Mouse (Mus musculus) left cerebral cortex, adult 2 months (tissue): ENCODE measurements around the gene Polr3k. TPM values are rescaled to one million over a fixed set of nuclear protein-coding genes. Genes with fewer than 3 reads are reported as not detected.

Source experiments
- DNase-seq, 2 experiments: peaks; one replicate each; pipeline ENCODE4 v3.0.0; 2021 to 2022; ENCODE audit warnings: low spot score in 2 of 2, mixed read lengths in 1 of 2; ENCODE audit errors: extremely low spot score in 1 of 2
- H3K27ac ChIP-seq: fragments of 200-600 bp; 2 replicates; pipeline ENCODE4 v1.8.1; 2022
- H3K4me3 ChIP-seq: fragments of 200-600 bp; 2 replicates; pipeline ENCODE4 v1.8.1; 2022
- CTCF ChIP-seq: fragments of 200-600 bp; IDR thresholded peaks from 2 replicates; pipeline ENCODE4 v1.8.1; 2022; ENCODE audit warnings: antibody characterized with exemption, mild to moderate bottlenecking, moderate library complexity
- intact Hi-C: fragments of 180-260 bp; cut with DNase I; formaldehyde crosslinking; loops from one replicate; pipeline ENCODE4 v1.15.1; 2025
- long read RNA-seq, 2 experiments: library from polyadenylated mRNA; stranded (forward); transcript quantifications; one replicate each; pipeline ENCODE4 v2.0.0; 2021; ENCODE audit warnings: borderline mapping rate in 2 of 2
- total RNA-seq, 2 experiments: library from RNA; stranded (reverse); gene quantifications; 2 replicates each; pipeline ENCODE4 v1.2.3; 2021

Gene Polr3k
- total RNA-seq, result 10 to 100 TPM; 29.5 to 30.9 TPM
- long read RNA-seq, experiment 1, transcript Polr3k-201 (3 exons, 2,948 nt), result major isoform, 47 of 48 reads
- long read RNA-seq, experiment 1, partial matches to known transcripts, result 0 of 48 reads
- long read RNA-seq, experiment 1, other reads (novel, unspliced or antisense), result 1 of 48 reads
- long read RNA-seq, experiment 2, transcript Polr3k-201 (3 exons, 2,948 nt), result major isoform, 29 of 29 reads
- long read RNA-seq, experiment 2, partial matches to known transcripts, result 0 of 29 reads
- long read RNA-seq, experiment 2, other reads (novel, unspliced or antisense), result 0 of 29 reads

GRCm38 (mm10) chr2:181863791-181864535 is at the start of gene Polr3k:
Polr3k (plus strand) TSS chr2:181864337.
- no peak for TF ChIP-seq CTCF
- intact Hi-C loops, result no loop called here
- Histone ChIP-seq H3K27ac (peak within 1 kb of the TSS; percentile 83), H3K4me3 (peak within 1 kb of the TSS; percentile 77)
- DNase-seq, result peak; percentile 95

- TF ChIP-seq CTCF, result no peak
Observed at GRCm38 (mm10) chr2:181829032-181829650, 35.0 kb upstream of the Polr3k start.

DNA sequence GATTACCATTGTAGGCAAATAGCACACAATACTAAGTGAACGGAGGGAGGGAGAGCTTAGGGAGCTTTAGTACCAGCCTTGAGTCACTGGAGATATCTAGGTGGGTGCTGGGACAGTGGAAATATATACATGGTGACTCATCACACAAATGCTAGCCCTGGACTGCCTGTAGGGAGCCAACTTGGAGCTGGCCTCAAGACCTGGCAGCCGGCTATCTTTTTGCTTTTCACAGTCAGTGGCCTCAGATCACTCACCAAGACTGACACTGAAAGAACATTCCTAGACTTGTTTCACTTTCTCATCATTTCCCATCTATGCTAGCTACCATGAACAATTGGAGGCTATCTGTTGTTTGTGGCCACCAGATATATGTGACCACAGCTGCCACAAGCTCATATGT is 31.4 kb upstream of the Polr3k start:
- intact Hi-C loops, result loop anchor here (10.0 kb wide), 1 partner anchor 108 kb away; no protein-coding TSS in a partner anchor
- no peak for DNase-seq
- Histone ChIP-seq H3K4me3 (no peak overlapping the region), H3K27ac (no peak overlapping the region)
- TF ChIP-seq CTCF, result no peak

More at GRCm38 (mm10) chr2:181829032-181829650, 35.0 kb upstream of the Polr3k start:
- H3K4me3 ChIP-seq, result no peak overlapping the region
- intact Hi-C loops, result no loop called here
- no peak overlapping the region for H3K27ac ChIP-seq
- no peak for DNase-seq

GRCm38 (mm10) chr2:181837372-181838292 is 26.5 kb upstream of the Polr3k start, which contains the start of gene Pcmtd2:
Pcmtd2 (plus strand) TSS chr2:181837854.
- Histone ChIP-seq H3K4me3 (peak within 1 kb of the TSS; percentile 83), H3K27ac (peak within 1 kb of the TSS; percentile 93)
- intact Hi-C loops, result loop anchor here (10.0 kb wide), 1 partner anchor 113 kb away; no protein-coding TSS in a partner anchor
- TF ChIP-seq CTCF, result no peak
- peak; percentile 90 to 91 for DNase-seq

DNA sequence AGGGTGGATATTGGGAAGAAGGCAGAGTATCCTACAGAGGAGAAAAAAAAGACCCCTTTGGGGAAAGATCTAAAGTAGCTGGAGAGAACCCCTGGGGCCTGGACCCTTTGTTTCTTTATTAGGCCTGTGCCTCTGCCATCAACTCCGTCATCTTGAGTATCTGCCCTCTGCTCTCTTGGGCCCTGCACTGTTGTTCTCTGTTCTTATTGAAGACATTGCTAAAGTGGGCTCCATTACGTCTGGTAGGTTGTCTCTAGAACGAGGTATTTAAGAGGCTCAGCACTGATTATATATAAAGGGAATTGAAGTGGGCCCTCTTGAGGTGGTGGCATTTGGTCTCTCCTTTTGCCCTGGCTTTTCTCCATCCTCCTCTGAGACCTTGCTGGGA is 25.9 kb upstream of the Polr3k start:
- intact Hi-C loops, result loop anchor here (10.0 kb wide), 1 partner anchor 113 kb away; no protein-coding TSS in a partner anchor
- Histone ChIP-seq H3K27ac (peak overlapping the region; percentile 93), H3K4me3 (peak overlapping the region; percentile 83)
- TF ChIP-seq CTCF, result no peak
- DNase-seq, result no peak

- DNase-seq, result no peak
- Histone ChIP-seq H3K4me3 (no peak overlapping the region), H3K27ac (no peak overlapping the region)
- intact Hi-C loops, result loop anchor here (10.0 kb wide), 1 partner anchor 221 kb away; no protein-coding TSS in a partner anchor
- no peak for TF ChIP-seq CTCF
Observed at GRCm38 (mm10) chr2:181845709-181846394, 18.3 kb upstream of the Polr3k start.

- intact Hi-C loops, result no loop called here
- H3K4me3 ChIP-seq, result peak overlapping the region; percentile 77
Observed at GRCm38 (mm10) chr2:181864536-181864860, 361 bp downstream of the Polr3k start.

DNA sequence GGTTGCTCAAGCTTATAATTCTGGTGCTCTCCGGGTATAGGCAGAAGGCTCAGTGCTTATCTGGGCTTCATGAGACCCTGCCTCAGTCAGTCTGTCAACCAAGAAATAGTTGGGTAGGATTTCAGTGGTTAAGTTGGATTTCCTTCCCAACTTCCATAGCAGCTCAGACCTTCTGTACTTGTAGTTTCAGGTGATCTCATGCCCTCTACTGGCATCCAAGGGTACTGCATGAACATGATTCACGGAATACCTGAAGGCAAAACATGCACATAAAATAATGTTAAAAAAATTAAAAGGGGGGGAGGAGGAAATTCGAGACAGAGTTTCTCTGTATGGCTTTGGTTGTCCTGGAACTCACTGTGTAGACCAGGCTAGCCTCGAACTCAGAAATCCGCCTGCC is 2.8 kb downstream of the Polr3k start:
- intact Hi-C loops, result loop anchor here (1.0 kb wide), 1 partner anchor 145 kb away; no protein-coding TSS in a partner anchor
- peak; percentile 71 to 74 for DNase-seq
- Histone ChIP-seq H3K4me3 (no peak overlapping the region), H3K27ac (no peak overlapping the region)
- TF ChIP-seq CTCF, result peak; percentile 83

More at GRCm38 (mm10) chr2:181864536-181864860, 361 bp downstream of the Polr3k start:
- no peak for DNase-seq
- no peak for TF ChIP-seq CTCF
- peak overlapping the region; percentile 83 for H3K27ac ChIP-seq

- no peak for DNase-seq
- Histone ChIP-seq H3K27ac (no peak overlapping the region), H3K4me3 (no peak overlapping the region)
- no peak for TF ChIP-seq CTCF
- intact Hi-C loops, result no loop called here
Observed at GRCm38 (mm10) chr2:181871039-181871438, 6.9 kb downstream of the Polr3k start.

DNA sequence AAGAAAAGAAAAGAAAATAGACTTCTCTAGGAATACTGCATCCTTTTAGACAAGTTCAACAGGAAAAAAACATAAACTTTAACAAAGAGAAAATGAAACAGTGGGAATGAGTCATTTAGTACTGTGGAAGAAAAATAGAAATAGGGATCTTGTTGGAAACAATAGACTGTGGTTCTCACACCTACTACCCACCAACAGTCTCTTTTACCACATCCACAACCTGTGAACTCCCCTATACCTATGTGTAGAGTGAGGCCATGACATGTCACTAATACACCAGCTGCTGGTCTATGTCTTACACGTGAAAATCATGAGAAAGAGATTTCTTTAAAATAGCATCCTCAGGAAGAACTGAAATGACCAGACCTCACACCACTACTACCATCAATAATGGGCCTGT is 14.8 kb downstream of the Polr3k start:
- DNase-seq, result no peak
- intact Hi-C loops, result no loop called here
- no peak for TF ChIP-seq CTCF
- Histone ChIP-seq H3K27ac (no peak overlapping the region), H3K4me3 (no peak overlapping the region)
